Mouse (Mus musculus) R1 (cell line): ENCODE data around the gene Sgip1.

Source experiments
- DNase-seq: peaks from one replicate; pipeline ENCODE4 v3.0.0-alpha.2; 2018; ENCODE audit warnings: low read depth, low spot score

Gene Sgip1

GRCm38 (mm10) chr4:102741287-102741686, at the start of gene Sgip1:
Gene Sgip1, plus strand, starts transcription at chr4:102741297.
- no peak for DNase-seq

- no peak for DNase-seq
These were observed 49.7 kb upstream of the Sgip1 start for GRCm38 (mm10) chr4:102691402-102691801.

- DNase-seq: no peak
These were observed 43.1 kb upstream of the Sgip1 start for GRCm38 (mm10) chr4:102697966-102698365.

- DNase-seq: no peak
These were observed 29.4 kb upstream of the Sgip1 start for GRCm38 (mm10) chr4:102711731-102712130.

- no peak for DNase-seq
These were observed 25.6 kb upstream of the Sgip1 start for GRCm38 (mm10) chr4:102715532-102715931.

GRCm38 (mm10) chr4:102717123-102717828, 23.8 kb upstream of the Sgip1 start:
- no peak for DNase-seq

GRCm38 (mm10) chr4:102719535-102719934, 21.6 kb upstream of the Sgip1 start:
- DNase-seq: peak; percentile 25

GRCm38 (mm10) chr4:102719951-102720350, 21.1 kb upstream of the Sgip1 start:
- DNase-seq: no peak

- peak; percentile 40 for DNase-seq
These were observed 16.7 kb upstream of the Sgip1 start for GRCm38 (mm10) chr4:102724442-102724841.

- DNase-seq: no peak
These were observed 10.1 kb upstream of the Sgip1 start for GRCm38 (mm10) chr4:102730976-102731375.

- no peak for DNase-seq
These were observed 7.0 kb upstream of the Sgip1 start for GRCm38 (mm10) chr4:102734022-102734657.

GRCm38 (mm10) chr4:102753334-102754090, 12.4 kb downstream of the Sgip1 start:
- no peak for DNase-seq

- peak; percentile 75 for DNase-seq
These were observed 18.2 kb downstream of the Sgip1 start for GRCm38 (mm10) chr4:102759095-102759890.

GRCm38 (mm10) chr4:102760042-102760821, 19.1 kb downstream of the Sgip1 start:
- peak; percentile 48 for DNase-seq

GRCm38 (mm10) chr4:102762075-102762474, 21.0 kb downstream of the Sgip1 start:
- no peak for DNase-seq

GRCm38 (mm10) chr4:102769070-102769469, 28.0 kb downstream of the Sgip1 start:
- DNase-seq: no peak

GRCm38 (mm10) chr4:102769936-102770335, 28.8 kb downstream of the Sgip1 start:
- peak; percentile 3 for DNase-seq

- no peak for DNase-seq
These were observed 30.7 kb downstream of the Sgip1 start for GRCm38 (mm10) chr4:102771598-102772357.

GRCm38 (mm10) chr4:102773225-102773624, 32.1 kb downstream of the Sgip1 start:
- DNase-seq: no peak

GRCm38 (mm10) chr4:102773841-102774240, 32.7 kb downstream of the Sgip1 start:
- no peak for DNase-seq
